Mouse (Mus musculus): Measurements from ENCODE around the gene Trim17. TPM values are rescaled to one million over a fixed set of nuclear protein-coding genes. Genes with fewer than 3 reads are reported as not detected.

Gene Trim17
- polyA plus RNA-seq, 1 experiment from 2014 or later = 0.14 TPM

- Histone ChIP-seq H3K27me3 (ENCODE audit: control insufficient read depth, insufficient read depth, low read length) (no peaks in the 10 kb centered on the region), H3K36me3 (replicated peaks; ENCODE audit: control insufficient read depth, insufficient read depth, low read depth, low read length) (no peaks in the 10 kb centered on the region), H3K4me1 (ENCODE audit: control insufficient read depth, insufficient read depth, low read length) (no peaks in the 10 kb centered on the region), H3K27ac (replicated peaks; ENCODE audit: low read depth, low read length) (no peak overlapping the region), H3K4me2 (ENCODE audit: low read depth, low read length) (no peak overlapping the region), H3K9ac (replicated peaks; ENCODE audit: low read length) (no peak overlapping the region), H3K9me3 (replicated peaks; ENCODE audit: control insufficient read depth, low read length) (no peaks in the 10 kb centered on the region), H3K4me3 (ENCODE audit: low read depth, low read length) (no peak overlapping the region)
- DNase-seq (ENCODE audit: low spot score) (no peak), ATAC-seq (replicated peaks; ENCODE audit: insufficient number of reproducible peaks, low FRiP score, low TSS enrichment, low read depth) (no peak)
- WGBS = 81% methylated on average over 9 of the region's 9 CpGs
Measured at GRCm38 (mm10) chr11:58922420-58922819, 32.1 kb upstream of the Trim17 start.

GRCm38 (mm10) chr11:58926651-58927050 is 27.8 kb upstream of the Trim17 start:
- H3K9me3 ChIP-seq (replicated peaks; ENCODE audit: control insufficient read depth, low read length) = no peaks in the 10 kb centered on the region
- no peak overlapping the region for H3K4me2 ChIP-seq (ENCODE audit: low read depth, low read length)
- DNase-seq (ENCODE audit: low spot score) (no peak), ATAC-seq (replicated peaks; ENCODE audit: insufficient number of reproducible peaks, low FRiP score, low TSS enrichment, low read depth) (no peak)
- H3K9ac ChIP-seq (replicated peaks; ENCODE audit: low read length) = no peak overlapping the region
- no peaks in the 10 kb centered on the region for H3K36me3 ChIP-seq (replicated peaks; ENCODE audit: control insufficient read depth, insufficient read depth, low read depth, low read length)
- 86% methylated on average over 2 of the region's 3 CpGs for WGBS
- H3K27ac ChIP-seq (replicated peaks; ENCODE audit: low read depth, low read length) = no peak overlapping the region
- no peak overlapping the region for H3K4me3 ChIP-seq (ENCODE audit: low read depth, low read length)
- no peaks in the 10 kb centered on the region for H3K4me1 ChIP-seq (ENCODE audit: control insufficient read depth, insufficient read depth, low read length)
- H3K27me3 ChIP-seq (ENCODE audit: control insufficient read depth, insufficient read depth, low read length) = no peaks in the 10 kb centered on the region

- no peak overlapping the region for H3K27ac ChIP-seq (replicated peaks; ENCODE audit: low read depth, low read length)
- no peaks in the 10 kb centered on the region for H3K9me3 ChIP-seq (replicated peaks; ENCODE audit: control insufficient read depth, low read length)
- no peak for DNase-seq (ENCODE audit: low spot score)
- H3K4me2 ChIP-seq (ENCODE audit: low read depth, low read length) = no peak overlapping the region
- no peaks in the 10 kb centered on the region for H3K27me3 ChIP-seq (ENCODE audit: control insufficient read depth, insufficient read depth, low read length)
- no peak for ATAC-seq (replicated peaks; ENCODE audit: insufficient number of reproducible peaks, low FRiP score, low TSS enrichment, low read depth)
- H3K4me3 ChIP-seq (ENCODE audit: low read depth, low read length) = no peak overlapping the region
- H3K36me3 ChIP-seq (replicated peaks; ENCODE audit: control insufficient read depth, insufficient read depth, low read depth, low read length) = peaks cover 3% of the 10 kb centered on the region; the same call in 1 of the 2 replicates
- no peak overlapping the region for H3K9ac ChIP-seq (replicated peaks; ENCODE audit: low read length)
- no peaks in the 10 kb centered on the region for H3K4me1 ChIP-seq (ENCODE audit: control insufficient read depth, insufficient read depth, low read length)
- 62% methylated on average over 2 of the region's 2 CpGs for WGBS
Measured at GRCm38 (mm10) chr11:58927053-58927452, 27.4 kb upstream of the Trim17 start.

- DNase-seq (ENCODE audit: low spot score) = peak; percentile 79
- no peaks in the 10 kb centered on the region for H3K27me3 ChIP-seq (ENCODE audit: control insufficient read depth, insufficient read depth, low read length)
- no peaks in the 10 kb centered on the region for H3K9me3 ChIP-seq (replicated peaks; ENCODE audit: control insufficient read depth, low read length)
- no peak overlapping the region for H3K27ac ChIP-seq (replicated peaks; ENCODE audit: low read depth, low read length)
- H3K4me2 ChIP-seq (ENCODE audit: low read depth, low read length) = no peak overlapping the region
- H3K36me3 ChIP-seq (replicated peaks; ENCODE audit: control insufficient read depth, insufficient read depth, low read depth, low read length) = peaks cover 3% of the 10 kb centered on the region
- no peaks in the 10 kb centered on the region for H3K4me1 ChIP-seq (ENCODE audit: control insufficient read depth, insufficient read depth, low read length)
- ATAC-seq (replicated peaks; ENCODE audit: insufficient number of reproducible peaks, low FRiP score, low TSS enrichment, low read depth) = peak; percentile 49; the same call in 1 of the 2 replicates
- H3K4me3 ChIP-seq (ENCODE audit: low read depth, low read length) = no peak overlapping the region
- peak overlapping the region; percentile 4; the same call in 1 of the 2 replicates for H3K9ac ChIP-seq (replicated peaks; ENCODE audit: low read length)
- WGBS = 38% methylated on average over 20 of the region's 20 CpGs
Measured at GRCm38 (mm10) chr11:58927790-58928651, 26.5 kb upstream of the Trim17 start.

- DNase-seq (ENCODE audit: low spot score) = no peak
- ATAC-seq (replicated peaks; ENCODE audit: insufficient number of reproducible peaks, low FRiP score, low TSS enrichment, low read depth) = no peak
- Histone ChIP-seq H3K27me3 (ENCODE audit: control insufficient read depth, insufficient read depth, low read length) (no peaks in the 10 kb centered on the region), H3K4me3 (ENCODE audit: low read depth, low read length) (no peak overlapping the region), H3K36me3 (replicated peaks; ENCODE audit: control insufficient read depth, insufficient read depth, low read depth, low read length) (peaks cover 10% of the 10 kb centered on the region), H3K4me2 (ENCODE audit: low read depth, low read length) (no peak overlapping the region), H3K4me1 (ENCODE audit: control insufficient read depth, insufficient read depth, low read length) (no peaks in the 10 kb centered on the region), H3K9ac (replicated peaks; ENCODE audit: low read length) (no peak overlapping the region), H3K27ac (replicated peaks; ENCODE audit: low read depth, low read length) (no peak overlapping the region), H3K9me3 (replicated peaks; ENCODE audit: control insufficient read depth, low read length) (no peaks in the 10 kb centered on the region)
- 66% methylated on average over 4 of the region's 4 CpGs for WGBS
Measured at GRCm38 (mm10) chr11:58929055-58929454, 25.4 kb upstream of the Trim17 start.

GRCm38 (mm10) chr11:58929641-58930040 is 24.8 kb upstream of the Trim17 start:
- Histone ChIP-seq H3K27me3 (ENCODE audit: control insufficient read depth, insufficient read depth, low read length) (no peaks in the 10 kb centered on the region), H3K4me2 (ENCODE audit: low read depth, low read length) (no peak overlapping the region), H3K9ac (replicated peaks; ENCODE audit: low read length) (no peak overlapping the region), H3K4me3 (ENCODE audit: low read depth, low read length) (no peak overlapping the region), H3K36me3 (replicated peaks; ENCODE audit: control insufficient read depth, insufficient read depth, low read depth, low read length) (peaks cover 10% of the 10 kb centered on the region), H3K4me1 (ENCODE audit: control insufficient read depth, insufficient read depth, low read length) (no peaks in the 10 kb centered on the region), H3K27ac (replicated peaks; ENCODE audit: low read depth, low read length) (no peak overlapping the region), H3K9me3 (replicated peaks; ENCODE audit: control insufficient read depth, low read length) (no peaks in the 10 kb centered on the region)
- no peak for ATAC-seq (replicated peaks; ENCODE audit: insufficient number of reproducible peaks, low FRiP score, low TSS enrichment, low read depth)
- DNase-seq (ENCODE audit: low spot score) = no peak
- 48% methylated on average over 3 of the region's 3 CpGs for WGBS

- no peaks in the 10 kb centered on the region for H3K4me1 ChIP-seq (ENCODE audit: control insufficient read depth, insufficient read depth, low read length)
- DNase-seq (ENCODE audit: low spot score) (no peak), ATAC-seq (replicated peaks; ENCODE audit: insufficient number of reproducible peaks, low FRiP score, low TSS enrichment, low read depth) (no peak)
- H3K4me3 ChIP-seq (ENCODE audit: low read depth, low read length) = no peak overlapping the region
- WGBS = 91% methylated on average over 3 of the region's 3 CpGs
- H3K4me2 ChIP-seq (ENCODE audit: low read depth, low read length) = no peak overlapping the region
- H3K9me3 ChIP-seq (replicated peaks; ENCODE audit: control insufficient read depth, low read length) = no peaks in the 10 kb centered on the region
- H3K36me3 ChIP-seq (replicated peaks; ENCODE audit: control insufficient read depth, insufficient read depth, low read depth, low read length) = peaks cover 10% of the 10 kb centered on the region
- no peak overlapping the region for H3K9ac ChIP-seq (replicated peaks; ENCODE audit: low read length)
- no peaks in the 10 kb centered on the region for H3K27me3 ChIP-seq (ENCODE audit: control insufficient read depth, insufficient read depth, low read length)
- H3K27ac ChIP-seq (replicated peaks; ENCODE audit: low read depth, low read length) = no peak overlapping the region
Measured at GRCm38 (mm10) chr11:58930254-58930653, 24.2 kb upstream of the Trim17 start.

GRCm38 (mm10) chr11:58931576-58931975 is 22.9 kb upstream of the Trim17 start:
- Histone ChIP-seq H3K27me3 (ENCODE audit: control insufficient read depth, insufficient read depth, low read length) (no peaks in the 10 kb centered on the region), H3K27ac (replicated peaks; ENCODE audit: low read depth, low read length) (no peak overlapping the region), H3K36me3 (replicated peaks; ENCODE audit: control insufficient read depth, insufficient read depth, low read depth, low read length) (peaks cover 12% of the 10 kb centered on the region), H3K4me2 (ENCODE audit: low read depth, low read length) (no peak overlapping the region), H3K4me1 (ENCODE audit: control insufficient read depth, insufficient read depth, low read length) (no peaks in the 10 kb centered on the region), H3K4me3 (ENCODE audit: low read depth, low read length) (no peak overlapping the region), H3K9me3 (replicated peaks; ENCODE audit: control insufficient read depth, low read length) (no peaks in the 10 kb centered on the region), H3K9ac (replicated peaks; ENCODE audit: low read length) (no peak overlapping the region)
- no peak for DNase-seq (ENCODE audit: low spot score)
- ATAC-seq (replicated peaks; ENCODE audit: insufficient number of reproducible peaks, low FRiP score, low TSS enrichment, low read depth) = no peak; the same call in 1 of the 2 replicates
- 71% methylated on average over 4 of the region's 4 CpGs for WGBS
